1 mouse cellular context compared by ENCODE assay signal in genomic region chr8:91077077-91077867, GRCm38 (mm10).
A peak's percentile ranks its signal among the peaks of the same experiment; 100 is the strongest.
TF ChIP-seq lines count a peak whose summit lies in the region.

No protein-coding gene starts in this region.

TF ChIP-seq in MEL, 35 proteins besides CTCF, POLR2A, EP300 and RAD21 (continued from another document):
- TF ChIP-seq SIN3A (IDR thresholded peaks at IDR 0.05; ENCODE audit: low read length) (peak; percentile 48; the same call in 1 of the 2 replicates), MEF2A (IDR thresholded peaks at IDR 0.05; ENCODE audit: extremely low read depth, insufficient replicate concordance, low read depth, low read length, poor library complexity, severe bottlenecking) (no peak), MXI1 (IDR thresholded peaks at IDR 0.05; ENCODE audit: low read depth, low read length) (0 out of 2 replicates have a peak, but pooled peaks have one; percentile 27), TAL1 (IDR thresholded peaks at IDR 0.05; ENCODE audit: low read length) (peak; percentile 50; the same call in 1 of the 2 replicates), HCFC1 (IDR thresholded peaks at IDR 0.05; ENCODE audit: low read depth, low read length) (0 out of 2 replicates have a peak, but pooled peaks have one; percentile 28), SMC3 (IDR thresholded peaks at IDR 0.05; ENCODE audit: low read depth, low read length) (no peak), BHLHE40 (IDR thresholded peaks at IDR 0.05; ENCODE audit: borderline replicate concordance, low read depth, low read length) (peak; percentile 56; the same call in 1 of the 2 replicates), RCOR1 (IDR thresholded peaks at IDR 0.05; ENCODE audit: low read depth, low read length) (peak; percentile 96), UBTF (IDR thresholded peaks at IDR 0.05; ENCODE audit: borderline replicate concordance, insufficient read depth, low read depth, low read length) (no peak), NELFE (IDR thresholded peaks at IDR 0.05; ENCODE audit: low read depth, low read length) (no peak), JUND (IDR thresholded peaks at IDR 0.05; ENCODE audit: low read depth, low read length) (0 out of 2 replicates have a peak, but pooled peaks have one; percentile 30), ZNF384 (IDR thresholded peaks at IDR 0.05; ENCODE audit: low read depth, low read length) (no peak), USF1 (IDR thresholded peaks at IDR 0.05; ENCODE audit: low read depth, low read length) (no peak), ZC3H11A (IDR thresholded peaks at IDR 0.05; ENCODE audit: low read depth, low read length) (no peak; the same call in 1 of the 2 replicates), GATA1 (IDR thresholded peaks at IDR 0.05; ENCODE audit: low read depth, low read length) (peak; percentile 96), POLR2AphosphoS5 (IDR thresholded peaks at IDR 0.05; ENCODE audit: borderline replicate concordance, low read depth, low read length) (no peak)
